Mouse (Mus musculus) forebrain, embryonic 13.5 days (tissue): ENCODE data around the gene Hspb9. TPM values are rescaled to one million over a fixed set of nuclear protein-coding genes. Genes with fewer than 3 reads are reported as not detected.

Experiments used
- ATAC-seq: fragments of 200-750 bp; cut with Nextera tagmentation; 2 replicates; pipeline ENCODE4 v1.8.0; 2017
- H3K27ac ChIP-seq: fragments of 300-500 bp; sonication (generic); 2 replicates; pipeline ENCODE4 v1.5.1; 2015; ENCODE audit warnings: inconsistent platforms, mild to moderate bottlenecking, moderate library complexity
- H3K27me3 ChIP-seq: fragments of 300-500 bp; sonication (generic); 2 replicates; pipeline ENCODE4 v1.6.1; 2015; ENCODE audit warnings: mild to moderate bottlenecking, inconsistent platforms
- H3K36me3 ChIP-seq: fragments of 300-500 bp; sonication (generic); 2 replicates; pipeline ENCODE4 v1.6.1; 2015; ENCODE audit warnings: mild to moderate bottlenecking, inconsistent platforms; ENCODE audit not compliant: poor library complexity, severe bottlenecking
- H3K4me1 ChIP-seq: fragments of 300-500 bp; sonication (generic); 2 replicates; pipeline ENCODE4 v1.6.1; 2015; ENCODE audit warnings: inconsistent platforms
- H3K4me2 ChIP-seq: fragments of 300-500 bp; sonication (generic); 2 replicates; pipeline ENCODE4 v1.6.1; 2015; ENCODE audit warnings: inconsistent platforms, mild to moderate bottlenecking, moderate library complexity
- H3K4me3 ChIP-seq: fragments of 300-500 bp; sonication (generic); 2 replicates; pipeline ENCODE4 v1.5.1; 2015; ENCODE audit warnings: mild to moderate bottlenecking, inconsistent platforms
- H3K9ac ChIP-seq: fragments of 300-500 bp; sonication (generic); 2 replicates; pipeline ENCODE4 v1.6.1; 2015; ENCODE audit warnings: mild to moderate bottlenecking, inconsistent platforms
- H3K9me3 ChIP-seq: fragments of 300-500 bp; sonication (generic); replicated peaks from 2 replicates; pipeline ENCODE4 v1.6.1; 2016; ENCODE audit warnings: inconsistent platforms
- WGBS: fragments of 180-500 bp; shearing (Covaris S2); methylation state at CpG from one replicate; pipeline ENCODE4 v1.1.7; 2015; 5-methylcytosine and 5-hydroxymethylcytosine counted together
- polyA plus RNA-seq: library from polyadenylated mRNA; unstranded; fragments of >200 nt; fragmentation: Nextera tagmentation; extraction: Ambion mirVana; gene quantifications from 2 replicates; pipeline ENCODE4 v1.2.1, GENCODE M21; 2015

Gene Hspb9
- polyA plus RNA-seq, 1 experiment from 2014 or later, result not detected

- no peak overlapping the region for H3K4me3 ChIP-seq
- 89% methylated on average over 9 of the region's 9 CpGs for WGBS
- no peak overlapping the region for H3K4me2 ChIP-seq
- H3K36me3 ChIP-seq, result peaks cover 64% of the 10 kb centered on the region
- H3K27me3 ChIP-seq, result no peaks in the 10 kb centered on the region
- no peak for ATAC-seq
- H3K9me3 ChIP-seq, result no peaks in the 10 kb centered on the region
- peaks cover 22% of the 10 kb centered on the region for H3K4me1 ChIP-seq
- H3K9ac ChIP-seq, result no peak overlapping the region
- H3K27ac ChIP-seq, result no peak overlapping the region
Measured at GRCm38 (mm10) chr11:100709201-100709810, 4.3 kb upstream of the Hspb9 start.

GRCm38 (mm10) chr11:100710528-100710927 is 3.1 kb upstream of the Hspb9 start:
- H3K27ac ChIP-seq, result no peak overlapping the region
- H3K9me3 ChIP-seq, result no peaks in the 10 kb centered on the region
- 93% methylated on average over 15 of the region's 15 CpGs for WGBS
- ATAC-seq, result no peak
- H3K4me1 ChIP-seq, result peaks cover 29% of the 10 kb centered on the region
- H3K4me3 ChIP-seq, result no peak overlapping the region
- peaks cover 57% of the 10 kb centered on the region for H3K36me3 ChIP-seq
- H3K4me2 ChIP-seq, result no peak overlapping the region
- no peak overlapping the region for H3K9ac ChIP-seq
- H3K27me3 ChIP-seq, result no peaks in the 10 kb centered on the region

- ATAC-seq, result no peak
- Histone ChIP-seq H3K9ac (peak overlapping the region; percentile 92; the same call in 1 of the 2 replicates), H3K4me3 (peak overlapping the region; percentile 96; the same call in 1 of the 2 replicates), H3K9me3 (no peaks in the 10 kb centered on the region), H3K27me3 (no peaks in the 10 kb centered on the region), H3K4me1 (peaks cover 29% of the 10 kb centered on the region), H3K4me2 (no peak overlapping the region), H3K27ac (no peak overlapping the region), H3K36me3 (peaks cover 57% of the 10 kb centered on the region)
- WGBS, result 90% methylated on average over 4 of the region's 4 CpGs
Measured at GRCm38 (mm10) chr11:100710977-100711376, 2.7 kb upstream of the Hspb9 start.

GRCm38 (mm10) chr11:100711783-100712615 is 1.7 kb upstream of the Hspb9 start, which contains the start of gene Kat2a:
Gene Kat2a, minus strand, starts transcription at chr11:100712465.
- 2% methylated on average over 48 of the region's 48 CpGs for WGBS
- H3K4me1 ChIP-seq, result peaks cover 29% of the 10 kb centered on the region
- H3K4me2 ChIP-seq, result peak within 1 kb of the TSS; percentile 72
- peak; percentile 94 for ATAC-seq
- peaks cover 55% of the 10 kb centered on the region for H3K36me3 ChIP-seq
- no peaks in the 10 kb centered on the region for H3K27me3 ChIP-seq
- peak within 1 kb of the TSS; percentile 96 for H3K4me3 ChIP-seq
- peak within 1 kb of the TSS; percentile 92 for H3K9ac ChIP-seq
- H3K27ac ChIP-seq, result peak within 1 kb of the TSS; percentile 75
- no peaks in the 10 kb centered on the region for H3K9me3 ChIP-seq

GRCm38 (mm10) chr11:100713174-100713573 is 476 bp upstream of the Hspb9 start:
- peak overlapping the region; percentile 52; the same call in 1 of the 2 replicates for H3K9ac ChIP-seq
- no peak overlapping the region for H3K4me3 ChIP-seq
- H3K27ac ChIP-seq, result no peak overlapping the region
- peak overlapping the region; percentile 44; the same call in 1 of the 2 replicates for H3K4me2 ChIP-seq
- ATAC-seq, result no peak
- 49% methylated on average over 4 of the region's 4 CpGs for WGBS
- peaks cover 29% of the 10 kb centered on the region for H3K4me1 ChIP-seq
- no peaks in the 10 kb centered on the region for H3K9me3 ChIP-seq
- no peaks in the 10 kb centered on the region for H3K27me3 ChIP-seq
- H3K36me3 ChIP-seq, result peaks cover 55% of the 10 kb centered on the region

GRCm38 (mm10) chr11:100714534-100714915 is 875 bp downstream of the Hspb9 start:
- H3K4me3 ChIP-seq, result no peak overlapping the region
- peak overlapping the region; percentile 52 for H3K9ac ChIP-seq
- no peaks in the 10 kb centered on the region for H3K9me3 ChIP-seq
- no peak for ATAC-seq
- H3K36me3 ChIP-seq, result peaks cover 55% of the 10 kb centered on the region
- WGBS, result 53% methylated on average over 6 of the region's 6 CpGs
- peaks cover 29% of the 10 kb centered on the region for H3K4me1 ChIP-seq
- H3K27me3 ChIP-seq, result no peaks in the 10 kb centered on the region
- no peak overlapping the region; the same call in 1 of the 2 replicates for H3K4me2 ChIP-seq
- H3K27ac ChIP-seq, result no peak overlapping the region

GRCm38 (mm10) chr11:100714948-100715347 is 1.3 kb downstream of the Hspb9 start:
- WGBS, result 78% methylated on average over 6 of the region's 6 CpGs
- H3K27me3 ChIP-seq, result no peaks in the 10 kb centered on the region
- ATAC-seq, result no peak

GRCm38 (mm10) chr11:100716649-100717048 is 3.0 kb downstream of the Hspb9 start:
- H3K9ac ChIP-seq, result no peak overlapping the region
- no peak for ATAC-seq
- peaks cover 48% of the 10 kb centered on the region for H3K36me3 ChIP-seq
- H3K27ac ChIP-seq, result no peak overlapping the region
- peaks cover 28% of the 10 kb centered on the region for H3K4me1 ChIP-seq
- 78% methylated on average over 3 of the region's 3 CpGs for WGBS
- H3K4me2 ChIP-seq, result no peak overlapping the region
- no peaks in the 10 kb centered on the region for H3K27me3 ChIP-seq
- H3K9me3 ChIP-seq, result no peaks in the 10 kb centered on the region
- H3K4me3 ChIP-seq, result no peak overlapping the region

More at GRCm38 (mm10) chr11:100714948-100715347, 1.3 kb downstream of the Hspb9 start:
- Histone ChIP-seq H3K4me3 (no peak overlapping the region), H3K4me2 (no peak overlapping the region), H3K9ac (no peak overlapping the region), H3K27ac (no peak overlapping the region), H3K36me3 (peaks cover 55% of the 10 kb centered on the region), H3K4me1 (peaks cover 29% of the 10 kb centered on the region), H3K9me3 (no peaks in the 10 kb centered on the region)

- H3K36me3 ChIP-seq, result peaks cover 48% of the 10 kb centered on the region
- 92% methylated on average over 7 of the region's 7 CpGs for WGBS
- peaks cover 34% of the 10 kb centered on the region for H3K4me1 ChIP-seq
- no peaks in the 10 kb centered on the region for H3K27me3 ChIP-seq
- no peak for ATAC-seq
- no peaks in the 10 kb centered on the region for H3K9me3 ChIP-seq
- no peak overlapping the region for H3K4me3 ChIP-seq
- H3K27ac ChIP-seq, result no peak overlapping the region
- H3K9ac ChIP-seq, result no peak overlapping the region
- no peak overlapping the region for H3K4me2 ChIP-seq
Measured at GRCm38 (mm10) chr11:100718462-100718861, 4.8 kb downstream of the Hspb9 start.

GRCm38 (mm10) chr11:100718866-100719265 is 5.2 kb downstream of the Hspb9 start:
- H3K27me3 ChIP-seq, result no peaks in the 10 kb centered on the region
- no peak for ATAC-seq
- H3K36me3 ChIP-seq, result peaks cover 48% of the 10 kb centered on the region
- H3K9me3 ChIP-seq, result no peaks in the 10 kb centered on the region
- no peak overlapping the region for H3K27ac ChIP-seq
- H3K4me2 ChIP-seq, result no peak overlapping the region
- peaks cover 30% of the 10 kb centered on the region for H3K4me1 ChIP-seq
- no peak overlapping the region for H3K4me3 ChIP-seq
- H3K9ac ChIP-seq, result no peak overlapping the region
- WGBS, result 91% methylated on average over 4 of the region's 4 CpGs

- peaks cover 48% of the 10 kb centered on the region for H3K36me3 ChIP-seq
- H3K4me3 ChIP-seq, result no peak overlapping the region
- H3K9ac ChIP-seq, result no peak overlapping the region
- no peak overlapping the region for H3K4me2 ChIP-seq
- 82% methylated on average over 3 of the region's 3 CpGs for WGBS
- no peaks in the 10 kb centered on the region for H3K27me3 ChIP-seq
- no peak overlapping the region for H3K27ac ChIP-seq
- ATAC-seq, result no peak
- no peaks in the 10 kb centered on the region for H3K9me3 ChIP-seq
- H3K4me1 ChIP-seq, result peaks cover 26% of the 10 kb centered on the region
Measured at GRCm38 (mm10) chr11:100719312-100719711, 5.7 kb downstream of the Hspb9 start.

GRCm38 (mm10) chr11:100719893-100720292 is 6.2 kb downstream of the Hspb9 start:
- peaks cover 47% of the 10 kb centered on the region for H3K36me3 ChIP-seq
- no peak for ATAC-seq
- WGBS, result 81% methylated on average over 11 of the region's 11 CpGs

More at GRCm38 (mm10) chr11:100719893-100720292, 6.2 kb downstream of the Hspb9 start:
- Histone ChIP-seq H3K4me3 (no peak overlapping the region), H3K27me3 (no peaks in the 10 kb centered on the region), H3K4me2 (no peak overlapping the region), H3K9ac (no peak overlapping the region), H3K27ac (no peak overlapping the region), H3K9me3 (no peaks in the 10 kb centered on the region), H3K4me1 (peaks cover 20% of the 10 kb centered on the region)
